Mouse (Mus musculus) heart, postnatal 0 days (tissue): Measurements from ENCODE around the gene Tmem132c. TPM values are rescaled to one million over a fixed set of nuclear protein-coding genes. Genes with fewer than 3 reads are reported as not detected.

Experiments used
- ATAC-seq: fragments of 200-750 bp; cut with Nextera tagmentation; 2 replicates; pipeline ENCODE4 v1.8.0; 2017; ENCODE audit warnings: low read depth, moderate number of reproducible peaks, moderate library complexity; ENCODE audit not compliant: insufficient read depth
- DNase-seq: peaks from one replicate; pipeline ENCODE4 v3.0.0-alpha.2; 2016; ENCODE audit warnings: low spot score
- H3K27ac ChIP-seq: fragments of 300-500 bp; sonication (generic); 2 replicates; pipeline ENCODE4 v1.5.1; 2014; ENCODE audit warnings: low read depth, mild to moderate bottlenecking
- H3K27me3 ChIP-seq: fragments of 300-500 bp; sonication (generic); 2 replicates; pipeline ENCODE4 v1.6.1; 2014; ENCODE audit warnings: low read length, mixed read lengths; ENCODE audit not compliant: control insufficient read depth, insufficient read depth
- H3K36me3 ChIP-seq: fragments of 300-500 bp; sonication (generic); replicated peaks from 2 replicates; pipeline ENCODE4 v1.6.1; 2014; ENCODE audit warnings: low read length, mixed read lengths; ENCODE audit not compliant: control insufficient read depth, insufficient read depth
- H3K4me1 ChIP-seq: fragments of 300-500 bp; sonication (generic); 2 replicates; pipeline ENCODE4 v1.6.1; 2014; ENCODE audit warnings: antibody characterized with exemption; ENCODE audit not compliant: control insufficient read depth, insufficient read depth
- H3K4me2 ChIP-seq: fragments of 300-500 bp; sonication (generic); 2 replicates; pipeline ENCODE4 v1.6.1; 2014; ENCODE audit warnings: low read depth, mild to moderate bottlenecking, low read length, moderate library complexity
- H3K4me3 ChIP-seq: fragments of 300-500 bp; sonication (generic); 2 replicates; pipeline ENCODE4 v1.5.1; 2014; ENCODE audit warnings: low read depth, low read length
- H3K9ac ChIP-seq: fragments of 300-500 bp; sonication (generic); replicated peaks from 2 replicates; pipeline ENCODE4 v1.6.1; 2014; ENCODE audit warnings: low read depth, low read length, mixed read lengths
- H3K9me3 ChIP-seq: fragments of 300-500 bp; sonication (generic); replicated peaks from 2 replicates; pipeline ENCODE4 v1.6.1; 2016; ENCODE audit warnings: low read length; ENCODE audit not compliant: control insufficient read depth
- CTCF ChIP-seq: IDR thresholded peaks from 2 replicates; pipeline ENCODE4 v1.5.1; 2016; ENCODE audit warnings: antibody characterized with exemption, control low read depth, low read depth
- EP300 ChIP-seq: IDR thresholded peaks from 2 replicates; pipeline ENCODE4 v1.6.1; 2016; ENCODE audit warnings: antibody characterized with exemption, low read depth
- WGBS: fragments of 180-500 bp; shearing (Covaris S2); extraction: QIAGEN DNeasy Blood & Tissue Kit; methylation state at CpG from one replicate; pipeline ENCODE4 v1.1.7; 2014; 5-methylcytosine and 5-hydroxymethylcytosine counted together
- polyA plus RNA-seq: library from polyadenylated mRNA; unstranded; fragments of >200 nt; fragmentation: Nextera tagmentation; extraction: Ambion mirVana; gene quantifications from 2 replicates; pipeline ENCODE4 v1.2.1, GENCODE M21; 2015
- total RNA-seq: library from RNA; depleted of rRNA; stranded (reverse); fragments of >200 nt; gene quantifications from 2 replicates; pipeline ENCODE4 v1.2.3, GENCODE M21; 2014; ENCODE audit warnings: low replicate concordance

The Tmem132c gene
- total and polyA plus RNA-seq, 2 experiments from 2014 or later: 0.16 to 1.0 TPM

DNA sequence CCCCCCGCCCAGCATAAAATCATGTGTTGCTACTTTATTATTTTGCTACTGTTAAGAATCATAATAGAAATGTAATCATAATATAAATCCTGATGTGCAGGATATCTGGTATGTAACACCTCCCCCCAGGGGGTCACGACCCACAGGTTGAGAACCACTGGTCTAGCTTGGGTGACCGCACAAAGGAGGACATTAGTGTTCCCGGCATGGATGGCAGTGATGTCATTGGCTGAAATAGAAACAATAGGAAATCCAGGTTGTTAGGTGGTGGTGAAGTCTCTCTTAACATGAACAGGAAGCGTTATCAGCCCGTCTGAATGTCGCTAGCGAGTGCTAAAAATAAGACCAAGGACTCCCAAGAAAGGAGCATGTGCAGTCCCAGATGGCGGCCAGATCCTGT, 155.3 kb downstream of the Tmem132c start:
- 23% methylated on average over 9 of the region's 9 CpGs for WGBS
- H3K27ac ChIP-seq: no peak overlapping the region
- ATAC-seq: peak; percentile 71
- no peaks in the 10 kb centered on the region for H3K36me3 ChIP-seq
- no peak overlapping the region for H3K4me2 ChIP-seq
- H3K4me3 ChIP-seq: no peak overlapping the region
- H3K9ac ChIP-seq: no peak overlapping the region
- no peaks in the 10 kb centered on the region for H3K27me3 ChIP-seq
- DNase-seq: peak; percentile 23
- no peaks in the 10 kb centered on the region for H3K4me1 ChIP-seq
- H3K9me3 ChIP-seq: no peaks in the 10 kb centered on the region
- TF ChIP-seq EP300 (no peak), CTCF (no peak)

DNA sequence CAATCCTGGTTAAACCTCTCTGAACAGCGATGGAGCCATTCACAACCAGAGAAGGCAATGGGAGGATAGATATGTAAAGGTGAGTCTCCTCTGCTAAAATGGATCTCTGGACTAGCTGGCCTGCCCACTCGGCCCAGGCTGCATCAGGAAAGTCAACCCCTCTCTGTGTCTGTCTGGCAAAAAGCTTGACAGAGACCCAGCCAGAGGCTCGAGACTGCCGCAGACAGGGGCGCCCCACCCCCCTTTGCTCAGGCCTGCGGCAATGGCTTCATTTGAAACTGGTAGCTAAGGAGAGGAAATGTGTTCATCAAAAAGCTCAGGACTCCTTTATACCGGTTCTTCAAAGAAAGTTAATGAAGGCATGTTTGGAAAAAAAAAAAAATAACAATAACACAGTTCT, 156.4 kb downstream of the Tmem132c start:
- no peaks in the 10 kb centered on the region for H3K27me3 ChIP-seq
- no peaks in the 10 kb centered on the region for H3K9me3 ChIP-seq
- H3K4me3 ChIP-seq: no peak overlapping the region
- DNase-seq (no peak), ATAC-seq (no peak)
- no peak overlapping the region for H3K4me2 ChIP-seq
- 38% methylated on average over 7 of the region's 7 CpGs for WGBS
- no peaks in the 10 kb centered on the region for H3K4me1 ChIP-seq
- TF ChIP-seq EP300: no peak
- TF ChIP-seq CTCF: no peak
- H3K9ac ChIP-seq: no peak overlapping the region
- no peaks in the 10 kb centered on the region for H3K36me3 ChIP-seq
- H3K27ac ChIP-seq: no peak overlapping the region

DNA sequence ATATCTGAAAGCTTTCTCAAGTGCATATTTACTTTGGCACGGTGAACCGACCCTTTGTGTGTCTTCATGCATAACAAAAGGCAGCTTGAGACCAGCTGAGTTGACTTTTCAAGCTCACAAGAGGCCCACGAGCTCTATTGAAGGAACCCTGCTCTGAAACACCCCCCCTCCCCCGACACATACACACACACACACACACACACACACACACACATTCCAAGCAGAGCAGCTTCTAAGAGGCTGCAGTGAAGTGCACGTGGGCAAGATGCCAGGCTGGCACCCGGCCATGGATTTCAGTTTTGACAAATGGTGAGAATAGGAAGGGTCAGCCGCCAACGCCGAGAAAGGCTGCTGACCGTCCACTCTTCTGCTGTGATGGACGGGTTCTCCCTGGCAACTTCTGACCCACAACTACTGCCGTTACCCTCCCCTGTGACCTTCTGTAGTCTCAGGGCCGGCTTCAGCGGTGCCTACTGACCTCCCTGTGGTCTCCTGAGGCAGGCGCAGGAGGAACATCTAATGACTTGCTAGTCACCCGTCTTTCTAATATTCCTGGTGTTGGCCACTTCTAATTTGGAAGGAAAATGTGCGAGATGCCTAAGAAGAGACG, 163.9 kb downstream of the Tmem132c start:
- ATAC-seq (peak; percentile 82), DNase-seq (peak; percentile 41)
- TF ChIP-seq CTCF: no peak
- Histone ChIP-seq H3K9me3 (no peaks in the 10 kb centered on the region), H3K4me1 (no peaks in the 10 kb centered on the region), H3K4me2 (no peak overlapping the region), H3K36me3 (no peaks in the 10 kb centered on the region), H3K4me3 (no peak overlapping the region), H3K27ac (no peak overlapping the region), H3K9ac (no peak overlapping the region), H3K27me3 (no peaks in the 10 kb centered on the region)
- 26% methylated on average over 18 of the region's 18 CpGs for WGBS

DNA sequence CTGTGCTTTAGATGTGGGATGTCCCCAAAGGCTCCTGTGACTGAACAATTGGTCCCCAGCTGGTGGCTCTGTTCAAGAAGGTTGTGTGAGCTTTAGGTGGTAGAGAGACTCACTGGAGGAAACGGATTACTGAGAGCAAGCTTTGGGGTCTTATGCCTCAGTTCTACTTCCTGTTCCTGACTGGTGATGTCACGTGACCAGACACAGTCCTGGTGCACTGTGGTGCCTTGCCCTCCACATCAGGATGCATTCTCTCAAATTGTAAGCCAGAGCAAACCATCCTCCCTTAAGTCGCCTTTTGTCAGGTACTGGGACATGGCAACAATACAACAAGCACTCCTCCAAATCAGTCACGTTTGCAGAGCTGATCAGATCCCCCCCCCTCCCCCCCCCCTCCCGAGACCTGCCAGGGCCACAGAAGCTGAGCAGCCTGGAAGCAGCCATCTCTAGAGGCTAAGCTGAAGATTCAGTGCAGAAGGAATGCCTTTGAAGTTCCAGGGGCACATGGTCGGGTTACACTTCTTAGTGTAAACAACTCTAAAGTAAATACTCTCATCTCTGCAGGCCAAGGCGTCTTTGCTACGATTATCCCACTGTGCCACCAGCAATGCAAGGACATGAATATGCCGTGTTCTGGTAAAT, 164.5 kb downstream of the Tmem132c start:
- no peaks in the 10 kb centered on the region for H3K27me3 ChIP-seq
- H3K27ac ChIP-seq: no peak overlapping the region
- ATAC-seq (0 out of 2 replicates have a peak, but pooled peaks have one; percentile 3), DNase-seq (no peak)
- H3K9ac ChIP-seq: no peak overlapping the region
- H3K4me3 ChIP-seq: no peak overlapping the region
- no peaks in the 10 kb centered on the region for H3K9me3 ChIP-seq
- no peak overlapping the region for H3K4me2 ChIP-seq
- no peaks in the 10 kb centered on the region for H3K36me3 ChIP-seq
- 29% methylated on average over 9 of the region's 9 CpGs for WGBS
- H3K4me1 ChIP-seq: no peaks in the 10 kb centered on the region
- TF ChIP-seq EP300 (no peak), CTCF (no peak)

DNA sequence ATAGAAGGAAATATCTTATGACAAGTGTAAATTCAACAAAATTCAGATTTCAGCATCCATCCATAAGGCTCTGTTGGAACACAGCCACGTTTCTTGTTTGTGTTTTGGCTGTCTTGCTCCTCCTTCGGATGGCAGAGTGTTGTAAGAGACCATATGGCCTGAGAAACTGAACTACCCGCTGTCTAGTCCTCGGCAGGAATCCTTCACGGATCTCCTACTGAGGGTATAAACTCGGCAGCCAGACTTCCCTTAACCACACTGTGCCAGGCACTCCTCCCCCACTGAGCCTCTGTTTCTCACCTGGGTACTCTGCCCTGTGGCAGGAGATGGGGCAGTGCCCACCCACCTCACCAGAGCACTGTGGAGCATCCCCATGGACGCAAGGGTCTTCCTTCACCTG, 174.9 kb downstream of the Tmem132c start:
- Histone ChIP-seq H3K4me1 (no peaks in the 10 kb centered on the region), H3K9ac (no peak overlapping the region), H3K4me2 (no peak overlapping the region), H3K4me3 (no peak overlapping the region), H3K27me3 (no peaks in the 10 kb centered on the region), H3K9me3 (no peaks in the 10 kb centered on the region), H3K27ac (no peak overlapping the region), H3K36me3 (no peaks in the 10 kb centered on the region)
- WGBS: 52% methylated on average over 7 of the region's 7 CpGs
- no peak for TF ChIP-seq EP300
- TF ChIP-seq CTCF: no peak
- ATAC-seq (0 out of 2 replicates have a peak, but pooled peaks have one; percentile 36), DNase-seq (no peak)

DNA sequence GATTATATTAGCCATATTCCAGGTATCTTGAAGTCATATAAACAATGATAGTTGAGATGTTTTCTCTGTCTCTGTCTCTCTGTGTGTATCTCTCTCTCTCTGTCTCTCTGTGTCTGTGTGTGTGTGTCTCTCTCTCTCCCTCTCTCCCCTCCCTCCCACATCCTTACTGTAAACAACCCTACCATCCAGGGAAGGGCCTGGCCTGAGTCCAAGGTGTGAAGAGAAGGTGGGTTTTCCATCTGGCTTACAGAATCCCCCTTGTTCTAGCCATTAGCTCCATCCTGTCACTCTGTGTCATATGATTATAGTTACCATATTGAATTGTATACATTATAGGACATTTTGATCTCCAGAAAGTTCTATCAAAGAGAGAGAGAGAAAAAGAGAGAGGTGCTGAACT, 182.3 kb downstream of the Tmem132c start:
- H3K4me1 ChIP-seq: no peaks in the 10 kb centered on the region
- no peak for TF ChIP-seq EP300
- no peak overlapping the region for H3K4me3 ChIP-seq
- no peaks in the 10 kb centered on the region for H3K9me3 ChIP-seq
- no peaks in the 10 kb centered on the region for H3K27me3 ChIP-seq
- no peak for DNase-seq
- no peak for ATAC-seq
- H3K4me2 ChIP-seq: no peak overlapping the region
- H3K27ac ChIP-seq: no peak overlapping the region
- H3K9ac ChIP-seq: no peak overlapping the region
- no peaks in the 10 kb centered on the region for H3K36me3 ChIP-seq
